Mouse (Mus musculus) ES-E14 (cell line): ENCODE results near the gene Gm42715.

Experiments
- CHD2 ChIP-seq: IDR thresholded peaks from 2 replicates; pipeline ENCODE4 v1.6.1; 2014; ENCODE audit warnings: mild to moderate bottlenecking, low read depth, low read length, inconsistent platforms
- ZC3H11A ChIP-seq: IDR thresholded peaks from 2 replicates; pipeline ENCODE4 v1.6.1; 2012; ENCODE audit warnings: low read depth, mild to moderate bottlenecking, inconsistent platforms, low read length, borderline replicate concordance
- ZNF384 ChIP-seq: IDR thresholded peaks from 2 replicates; pipeline ENCODE4 v1.6.1; 2012; ENCODE audit warnings: low read depth, low read length, inconsistent platforms

DNA sequence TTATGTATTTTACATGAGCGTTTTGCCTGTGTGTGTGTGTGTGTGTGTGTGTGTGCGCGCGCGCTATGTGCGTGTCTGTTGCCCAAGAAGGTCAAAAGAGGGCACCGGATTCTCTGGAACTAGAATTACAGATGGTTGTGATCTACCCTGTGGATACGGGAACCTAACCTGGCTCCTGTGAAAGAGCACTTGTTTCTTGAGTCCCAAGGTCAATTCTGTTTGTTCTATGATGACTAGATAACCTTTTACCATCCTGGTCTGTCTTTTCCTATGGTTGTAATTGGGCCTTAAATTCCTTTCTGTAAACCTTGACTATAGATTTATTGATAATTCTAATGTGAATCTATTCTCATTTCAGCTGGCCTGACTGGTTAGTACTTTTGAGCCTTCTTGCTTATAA, 32.2 kb downstream of the Gm42715 start:
- TF ChIP-seq ZC3H11A: no peak
- no peak for TF ChIP-seq CHD2
- TF ChIP-seq ZNF384: no peak
